ENCODE assay signal across 6 mouse cellular contexts in the genomic region with DNA sequence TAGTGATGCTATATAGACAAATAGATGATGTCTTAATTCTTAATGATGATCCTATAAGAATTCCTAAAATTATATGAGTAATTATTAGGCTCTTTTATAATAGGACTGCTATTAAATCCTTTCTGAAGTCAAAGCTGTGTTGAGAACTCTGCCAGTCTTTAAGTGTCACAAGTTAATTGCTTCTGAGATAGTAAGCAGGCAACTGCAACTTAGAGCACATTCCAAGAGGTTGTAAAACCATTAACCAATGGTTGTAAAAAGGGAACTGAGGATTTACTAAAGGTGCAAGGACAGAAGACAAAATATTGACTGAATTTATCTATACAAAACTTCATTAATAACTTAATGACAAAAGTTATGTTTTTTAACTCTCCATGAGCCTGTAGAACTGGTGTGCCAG. TPM values are rescaled to one million over a fixed set of nuclear protein-coding genes. Genes with fewer than 3 reads are reported as not detected.
"Had no signal": no experiment of that assay in that cellular context is flagged by ENCODE, and none has a peak within 500 bp of the region (broad histone marks: within the 10 kb centered on the region; RNA-seq: fewer than 3 reads in every experiment).

No protein-coding gene starts in this region.

- H3K36me3 ChIP-seq: neural tube, embryonic 13.5 days; neural tube, embryonic 15.5 days; stomach, embryonic 15.5 days had no signal

- H3K9ac ChIP-seq: neural tube, embryonic 13.5 days; neural tube, embryonic 15.5 days; stomach, embryonic 15.5 days had no signal

- H3K4me3 ChIP-seq: neural tube, embryonic 13.5 days; neural tube, embryonic 15.5 days; stomach, embryonic 15.5 days had no signal

- H3K27me3 ChIP-seq: neural tube, embryonic 13.5 days; neural tube, embryonic 15.5 days; stomach, embryonic 15.5 days had no signal

- H3K9me3 ChIP-seq: neural tube, embryonic 13.5 days; neural tube, embryonic 15.5 days; stomach, embryonic 15.5 days had no signal

- H3K4me2 ChIP-seq: neural tube, embryonic 13.5 days; neural tube, embryonic 15.5 days; stomach, embryonic 15.5 days had no signal

- H3K27ac ChIP-seq: neural tube, embryonic 13.5 days; neural tube, embryonic 15.5 days; stomach, embryonic 15.5 days; stomach, postnatal 0 days had no signal

- H3K4me1 ChIP-seq: neural tube, embryonic 13.5 days; neural tube, embryonic 15.5 days; stomach, embryonic 15.5 days had no signal

RNA-seq across cellular contexts. Expression of a gene that starts 44.9 kb away (rescaled TPM):
- polyA plus RNA-seq: neural tube, embryonic 13.5 days; neural tube, embryonic 14.5 days; spleen, adult 2 months had no signal
